Mouse (Mus musculus): ENCODE data around the gene Pld4. TPM values are rescaled to one million over a fixed set of nuclear protein-coding genes. Genes with fewer than 3 reads are reported as not detected.

Pld4 gene
- polyA plus RNA-seq, 3 experiments from 2014 or later, result 1.6 to 6.0 TPM; not detected in 1

DNA sequence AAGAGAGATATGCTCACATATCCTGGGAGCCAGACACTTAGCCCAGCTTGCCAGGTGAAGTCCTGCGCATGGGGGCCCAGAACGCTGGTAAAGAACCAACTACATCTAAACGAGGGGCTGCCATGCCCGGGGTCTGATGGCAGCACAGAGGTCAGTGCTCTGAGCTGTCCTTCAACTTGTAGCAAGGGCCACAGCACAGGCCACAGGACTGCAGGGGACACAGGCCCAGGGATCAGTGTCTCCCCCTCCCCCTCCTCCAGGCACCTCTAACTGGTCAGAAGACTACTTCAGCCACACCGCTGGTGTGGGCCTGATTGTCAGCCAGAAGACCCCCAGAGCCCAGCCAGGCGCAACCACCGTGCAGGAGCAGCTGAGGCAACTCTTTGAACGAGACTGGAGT is 7.7 kb downstream of the Pld4 start:
- no peak for ATAC-seq

DNA sequence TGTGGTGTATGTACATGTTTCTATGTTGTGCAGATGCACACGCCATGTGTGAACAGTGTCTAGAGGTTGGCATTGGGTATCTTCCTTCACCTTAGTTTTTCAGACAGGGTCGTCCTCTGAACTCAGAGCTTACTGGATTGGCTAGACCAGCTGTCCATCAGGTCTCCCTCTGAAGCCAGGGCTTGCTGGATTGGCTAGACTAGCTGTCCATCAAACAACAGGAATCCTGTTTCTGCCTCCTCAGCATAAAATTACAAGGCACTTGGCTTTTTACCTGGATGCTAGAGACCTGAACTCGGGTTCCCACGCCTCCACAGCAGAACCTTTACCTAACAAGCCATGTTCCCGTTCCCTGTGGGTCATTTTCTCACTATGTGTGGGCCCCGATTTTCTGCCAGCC is 8.6 kb downstream of the Pld4 start:
- ATAC-seq, result no peak

DNA sequence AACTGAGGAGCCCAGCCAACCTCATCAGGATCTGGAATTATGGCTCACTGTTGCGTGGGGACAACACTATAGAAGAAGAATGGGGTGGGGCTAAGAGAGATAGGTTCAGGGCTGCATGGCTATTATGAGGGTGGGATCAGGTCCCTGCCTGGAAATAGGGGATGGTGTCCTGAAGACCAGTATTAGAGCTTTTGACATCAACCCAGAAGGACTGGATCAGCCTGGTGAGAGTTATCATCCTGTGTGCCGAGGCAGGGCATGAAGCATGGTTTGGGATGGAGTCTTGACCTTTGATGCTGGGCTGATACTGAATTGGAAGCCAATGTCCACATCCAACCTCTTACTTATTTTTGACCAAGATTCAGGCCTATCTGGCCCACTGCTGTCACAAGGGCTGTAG is 9.3 kb downstream of the Pld4 start:
- ATAC-seq, result no peak

DNA sequence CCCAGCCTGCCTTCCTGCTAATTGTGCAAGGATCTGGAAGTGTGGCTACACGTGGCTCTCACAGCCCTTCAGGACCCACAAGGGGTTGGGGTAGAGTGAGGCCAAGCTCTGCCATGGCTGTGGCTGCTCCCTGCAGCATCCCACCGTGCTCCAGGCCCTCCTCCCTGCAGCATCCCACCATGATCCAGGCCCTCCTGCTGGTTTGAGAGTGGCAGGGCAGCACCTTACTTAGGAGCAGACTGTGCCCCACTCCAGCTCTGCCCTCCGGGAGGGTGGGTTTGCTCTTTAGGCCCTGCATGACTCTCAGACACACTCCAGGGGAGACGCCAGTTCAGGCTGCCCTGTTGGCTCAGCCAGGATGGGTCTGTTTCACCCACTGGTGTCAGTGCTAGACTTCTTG is 9.9 kb downstream of the Pld4 start:
- ATAC-seq, result no peak

DNA sequence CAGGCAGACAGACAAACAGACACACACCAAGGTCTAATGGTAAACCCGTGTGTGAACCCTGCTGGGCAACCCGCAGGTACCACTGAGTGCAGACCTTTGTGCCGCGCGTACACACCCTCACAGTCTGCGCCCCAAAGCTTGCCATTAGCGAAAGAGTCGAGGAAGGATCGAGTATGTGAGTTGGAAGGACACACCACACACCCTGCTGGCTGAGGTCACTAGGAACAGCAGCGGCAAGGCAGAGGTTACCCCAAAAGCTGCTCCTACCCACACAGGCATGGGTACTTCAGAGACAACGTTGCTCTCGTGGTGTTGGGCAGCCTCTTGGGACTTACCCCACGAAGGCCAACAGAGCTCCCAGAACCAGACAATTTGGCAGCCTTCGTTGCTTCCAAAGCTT is 11.9 kb downstream of the Pld4 start:
- no peak for ATAC-seq

DNA sequence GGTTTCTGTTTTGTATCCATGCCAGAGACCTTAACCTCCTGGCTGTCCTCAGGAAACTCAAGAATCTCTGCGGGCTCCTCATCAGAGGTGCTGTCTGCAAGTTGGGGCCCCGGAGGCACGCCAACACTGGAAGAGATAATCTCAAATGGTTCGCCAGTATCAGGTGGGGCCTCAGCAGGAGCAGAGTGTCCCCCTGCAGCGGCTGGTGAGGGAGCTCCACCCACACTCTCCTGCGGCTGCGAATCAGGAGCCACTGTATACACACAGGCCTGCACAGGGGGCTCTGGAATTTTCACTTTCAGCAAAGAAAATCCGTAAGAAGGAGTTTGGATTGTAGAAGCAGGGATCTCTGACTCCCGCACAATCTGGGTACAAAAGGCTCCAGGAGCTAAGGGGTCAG is 12.9 kb downstream of the Pld4 start:
- ATAC-seq, result no peak

DNA sequence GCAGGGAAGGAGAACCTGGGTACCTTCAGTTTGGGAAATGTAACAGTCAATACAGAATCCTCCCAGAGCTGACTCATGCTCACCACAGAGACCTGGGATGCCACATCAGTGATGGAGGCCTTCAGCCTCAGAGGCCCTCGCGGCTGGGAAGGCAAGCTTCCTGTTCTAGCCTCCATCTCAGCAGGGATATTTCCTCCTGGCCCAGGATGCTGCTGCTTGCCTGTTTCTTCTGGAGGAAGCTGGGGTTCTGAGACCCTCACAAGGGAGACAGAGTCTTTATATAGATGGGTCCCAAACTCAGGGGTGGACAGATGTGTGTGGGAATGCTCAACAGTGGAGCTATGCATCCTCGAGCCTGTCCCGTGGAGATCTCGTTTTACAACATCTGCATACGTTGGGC is 13.6 kb downstream of the Pld4 start:
- ATAC-seq, result no peak

DNA sequence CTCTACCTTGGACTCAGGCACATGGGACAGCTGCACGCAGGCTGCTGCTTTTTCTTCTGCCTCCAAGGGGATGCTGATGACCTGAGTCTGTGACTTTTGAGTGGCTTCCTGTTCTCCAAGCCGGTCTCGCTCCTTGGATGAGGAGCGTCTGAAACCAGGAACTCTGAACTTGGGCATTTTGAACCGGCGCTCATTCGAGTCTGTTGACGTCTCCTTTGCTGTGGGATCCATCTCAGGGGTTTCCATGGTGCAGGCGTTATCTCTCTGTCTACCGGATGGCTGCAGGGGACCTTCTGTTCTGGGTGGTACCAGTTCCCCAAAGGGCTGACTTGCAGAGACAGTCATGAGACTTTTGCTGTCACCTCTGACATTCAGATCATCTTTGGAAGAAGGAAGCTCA is 14.0 kb downstream of the Pld4 start:
- ATAC-seq, result no peak

DNA sequence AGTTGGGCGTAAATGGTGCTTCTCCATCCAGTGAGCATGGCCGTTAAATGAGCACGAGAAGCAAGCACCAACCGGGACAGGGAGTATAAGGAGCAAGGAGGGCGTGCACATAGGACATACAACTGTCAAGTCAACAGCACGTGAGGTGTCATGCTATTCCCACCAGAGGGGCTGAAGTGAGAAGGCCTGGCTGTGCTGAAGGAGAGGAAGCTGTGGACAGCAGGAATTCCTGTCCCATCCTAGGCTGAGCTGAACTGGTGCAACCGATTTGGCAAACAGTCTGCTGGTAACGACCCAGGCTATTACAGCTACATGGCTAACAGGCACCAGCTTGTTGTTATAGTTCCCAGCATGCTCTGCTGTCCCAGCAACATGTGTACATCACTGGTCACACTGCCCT is 30.6 kb downstream of the Pld4 start:
- no peak for ATAC-seq

DNA sequence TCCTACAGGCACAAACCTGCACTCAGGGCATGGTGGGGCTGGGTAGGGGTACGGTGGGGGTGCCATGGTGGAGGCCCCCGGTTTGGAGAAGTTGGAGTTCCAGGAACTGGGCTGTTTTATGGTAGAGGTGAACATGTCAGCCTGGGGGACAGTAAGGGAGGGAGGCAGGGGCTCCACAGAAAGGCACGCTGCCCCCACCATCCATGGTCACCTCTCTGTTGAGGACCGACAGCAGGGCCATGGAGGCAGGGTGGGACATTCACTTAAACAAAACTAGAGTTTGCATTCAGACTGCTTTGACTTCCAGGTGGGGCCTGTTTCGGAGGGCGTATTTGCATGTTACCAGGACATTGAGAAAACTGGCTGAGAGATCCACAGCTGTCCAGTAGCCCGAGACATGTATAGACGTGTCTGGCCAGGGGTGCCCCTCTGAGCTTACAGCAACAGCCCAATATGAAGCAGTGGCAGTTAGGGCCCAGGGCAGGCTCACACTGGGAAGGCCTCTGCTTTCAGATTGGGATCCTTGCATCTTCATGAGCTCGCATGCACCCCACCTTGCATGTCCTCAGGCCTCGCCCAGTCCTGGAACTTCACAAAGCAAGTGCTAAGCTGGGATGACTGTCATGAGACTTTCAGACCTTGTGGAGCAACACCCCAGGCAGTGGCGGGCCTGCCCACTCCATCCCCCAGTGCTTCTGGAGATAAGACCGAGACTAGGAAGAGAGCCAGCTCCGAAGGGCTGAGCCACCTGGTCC is 33.3 kb downstream of the Pld4 start:
- ATAC-seq, result no peak

DNA sequence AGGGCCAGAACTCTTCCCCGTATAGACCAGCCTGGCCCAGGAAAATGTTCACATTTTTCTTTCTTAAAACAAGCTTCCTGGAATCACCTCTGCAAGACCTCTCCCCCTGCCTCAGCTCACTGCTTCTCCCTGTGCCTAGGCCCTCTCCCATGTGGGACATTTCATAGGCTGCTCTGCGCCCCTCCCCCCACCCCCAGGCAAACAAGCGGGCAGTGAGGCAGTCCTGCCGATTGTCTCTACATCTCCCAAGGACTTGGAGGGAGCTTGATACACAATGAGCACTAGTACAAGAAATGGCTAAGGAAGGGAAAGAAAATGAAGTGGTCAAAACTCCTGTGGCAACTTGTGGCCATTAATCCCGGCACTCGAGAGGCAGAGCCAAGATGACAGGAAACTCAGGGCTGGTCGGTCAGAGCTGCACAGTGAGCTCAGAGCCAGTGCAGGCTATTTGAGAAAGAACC is 33.9 kb downstream of the Pld4 start:
- ATAC-seq, result no peak

DNA sequence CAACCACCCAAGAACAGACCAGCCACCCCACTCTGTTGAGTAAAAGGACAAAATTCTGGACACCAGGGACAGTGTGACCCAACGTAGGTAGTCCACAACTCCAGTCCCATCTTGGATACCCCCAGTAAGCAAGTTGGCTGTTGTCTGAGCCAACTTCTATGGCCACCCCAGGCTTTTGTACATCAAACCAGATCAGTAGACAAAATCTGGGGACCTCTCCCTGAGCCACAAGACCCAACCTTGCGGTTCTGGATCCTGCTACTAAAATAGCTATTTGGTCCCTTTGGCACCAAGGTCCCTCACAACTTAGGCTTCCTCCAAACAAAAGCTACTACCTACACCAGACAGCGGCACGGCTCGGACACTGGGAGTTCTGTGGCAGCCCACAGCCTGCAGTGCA is 34.5 kb downstream of the Pld4 start:
- ATAC-seq, result no peak

DNA sequence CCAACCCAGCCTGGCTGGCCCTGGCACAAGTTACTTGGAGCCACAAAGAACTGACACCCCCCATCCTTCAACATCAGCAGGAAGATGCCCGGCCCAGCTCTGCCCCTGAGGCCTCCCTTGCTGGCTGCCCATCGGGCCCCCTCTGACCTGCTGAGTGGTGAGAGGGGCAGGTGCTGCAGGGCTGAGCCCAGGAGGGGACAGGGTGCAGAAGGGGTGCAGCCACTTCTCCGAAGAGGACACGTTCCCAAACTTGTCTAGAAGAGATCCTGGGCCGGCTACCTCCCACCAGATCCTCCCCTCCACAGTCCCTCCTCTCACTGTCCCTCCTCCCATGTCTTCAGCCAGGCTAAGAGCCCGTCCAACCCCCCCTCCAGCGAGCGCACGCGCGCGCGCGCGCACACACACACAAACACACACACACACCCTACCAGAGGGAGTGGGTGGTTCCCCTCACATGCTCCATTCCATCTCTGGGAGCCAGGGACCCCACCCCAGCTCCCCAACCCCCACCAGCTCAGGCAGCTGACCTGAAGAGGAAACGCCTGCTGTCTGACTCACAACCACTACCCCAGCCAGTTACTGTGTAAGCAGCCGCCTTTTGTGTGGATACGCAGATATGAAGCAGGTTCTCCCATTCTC is 35.1 kb downstream of the Pld4 start:
- no peak for ATAC-seq

DNA sequence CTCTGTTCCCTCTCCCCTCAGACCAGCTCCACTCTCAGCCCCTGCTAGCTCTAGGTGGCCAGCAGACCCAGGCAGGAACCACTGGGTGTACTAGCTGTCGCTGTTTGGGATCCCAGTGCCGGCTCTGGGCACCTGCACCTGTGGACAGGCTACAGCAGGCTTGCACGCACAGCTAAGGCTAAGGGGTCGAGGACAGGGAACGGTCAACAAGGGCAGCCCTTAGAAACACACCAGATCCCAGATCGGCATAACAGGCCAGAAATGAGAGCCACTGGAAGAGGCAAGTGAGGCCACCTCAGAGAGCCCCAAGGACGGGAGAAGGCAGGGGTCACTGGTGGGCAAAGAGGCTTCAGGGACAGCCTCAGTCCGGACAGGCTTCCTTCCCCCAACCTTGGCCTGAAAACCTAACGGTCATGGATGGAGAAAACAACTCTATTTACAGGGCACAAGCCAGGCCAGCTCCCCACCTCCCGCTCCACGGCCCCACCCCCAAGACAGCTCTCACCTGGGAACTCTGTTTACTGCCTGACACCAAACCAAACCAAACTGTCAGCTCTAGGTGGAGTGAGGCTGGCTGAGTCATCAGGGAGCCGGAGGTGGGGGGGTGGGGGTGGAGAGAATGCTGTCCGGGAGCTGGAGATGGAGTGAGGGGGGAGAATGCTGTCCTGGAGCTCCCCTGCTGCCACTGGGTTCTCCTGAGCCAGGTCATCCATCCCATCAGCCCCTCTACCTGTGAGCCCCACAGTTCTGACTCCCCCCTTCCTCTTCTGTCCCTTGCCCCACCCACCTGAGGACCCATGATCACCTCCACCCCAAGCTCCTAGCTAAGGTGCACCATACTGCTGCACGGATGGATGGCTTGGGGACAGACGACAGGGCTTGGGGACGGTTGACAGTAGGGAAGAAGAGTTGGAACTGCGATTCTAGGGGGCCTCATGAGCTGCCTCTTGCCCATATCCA is 36.4 kb downstream of the Pld4 start:
- ATAC-seq, result no peak

DNA sequence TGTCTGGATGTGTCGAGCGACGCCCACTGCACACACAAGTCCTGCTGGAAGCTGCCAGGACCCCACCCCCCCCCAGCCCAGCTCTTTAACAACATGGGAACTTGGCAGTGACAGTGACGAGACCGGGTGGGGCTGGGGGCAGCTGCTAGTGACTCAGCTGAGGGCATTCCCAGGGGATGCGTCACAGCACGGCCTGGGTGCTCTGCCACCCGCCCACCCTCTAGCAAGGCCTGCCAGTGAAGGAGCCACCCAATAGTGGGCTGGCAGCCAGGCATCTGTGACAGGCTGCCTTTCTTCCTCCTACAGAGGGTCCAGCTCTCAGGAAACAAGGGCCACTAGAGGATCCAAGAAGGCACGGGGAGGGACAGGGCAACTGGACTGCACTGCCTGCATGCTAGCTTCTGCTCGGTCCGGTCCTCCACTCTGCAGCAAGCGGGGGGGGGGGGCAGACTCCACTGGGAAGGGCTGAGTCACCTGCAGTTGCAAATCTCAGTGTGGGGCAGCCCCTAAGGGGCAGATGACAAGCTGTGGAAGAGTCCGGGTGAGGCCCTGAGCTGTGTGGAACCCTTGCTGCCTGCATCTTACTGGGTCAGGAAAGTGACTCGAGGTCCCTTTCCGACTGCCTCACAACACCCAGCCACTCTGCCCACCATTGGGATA is 37.3 kb downstream of the Pld4 start:
- ATAC-seq, result no peak

DNA sequence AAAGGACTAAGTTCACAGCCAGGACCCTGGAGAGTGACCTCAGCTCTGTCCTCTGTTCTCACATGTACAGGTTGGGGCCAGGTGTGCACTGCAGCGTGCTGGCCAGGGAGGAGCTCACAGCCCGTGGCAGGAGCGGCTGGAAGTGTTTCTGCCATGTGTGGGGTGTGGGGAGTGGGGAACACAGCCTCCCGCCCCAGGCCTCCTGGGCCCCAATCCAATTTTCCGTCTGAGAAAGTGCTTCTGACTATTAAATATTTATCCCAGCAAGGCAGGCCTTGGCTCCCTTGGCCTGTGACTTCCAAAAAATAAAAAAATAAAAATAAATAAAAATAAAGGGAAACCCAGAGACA is 37.9 kb downstream of the Pld4 start:
- ATAC-seq, result no peak

DNA sequence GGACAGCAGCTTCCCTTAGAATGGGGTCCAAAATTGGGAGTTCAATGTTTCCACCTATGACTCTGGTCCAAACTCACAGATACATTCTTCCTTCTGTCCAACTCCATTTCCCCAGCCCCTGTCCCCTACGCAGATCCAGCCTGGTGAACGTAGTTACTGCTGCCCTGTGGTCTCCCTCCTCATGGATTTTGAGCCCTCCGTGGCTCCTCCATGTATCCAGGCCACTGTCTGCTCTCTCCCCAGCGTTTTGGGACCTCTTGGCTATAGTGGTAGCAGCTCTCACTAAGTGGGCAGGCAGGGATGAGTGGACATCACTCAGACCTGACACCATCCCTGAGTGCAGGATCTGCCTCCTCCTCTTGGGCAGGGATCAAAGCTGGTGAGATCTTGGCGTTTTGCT is 38.3 kb downstream of the Pld4 start:
- no peak for ATAC-seq

DNA sequence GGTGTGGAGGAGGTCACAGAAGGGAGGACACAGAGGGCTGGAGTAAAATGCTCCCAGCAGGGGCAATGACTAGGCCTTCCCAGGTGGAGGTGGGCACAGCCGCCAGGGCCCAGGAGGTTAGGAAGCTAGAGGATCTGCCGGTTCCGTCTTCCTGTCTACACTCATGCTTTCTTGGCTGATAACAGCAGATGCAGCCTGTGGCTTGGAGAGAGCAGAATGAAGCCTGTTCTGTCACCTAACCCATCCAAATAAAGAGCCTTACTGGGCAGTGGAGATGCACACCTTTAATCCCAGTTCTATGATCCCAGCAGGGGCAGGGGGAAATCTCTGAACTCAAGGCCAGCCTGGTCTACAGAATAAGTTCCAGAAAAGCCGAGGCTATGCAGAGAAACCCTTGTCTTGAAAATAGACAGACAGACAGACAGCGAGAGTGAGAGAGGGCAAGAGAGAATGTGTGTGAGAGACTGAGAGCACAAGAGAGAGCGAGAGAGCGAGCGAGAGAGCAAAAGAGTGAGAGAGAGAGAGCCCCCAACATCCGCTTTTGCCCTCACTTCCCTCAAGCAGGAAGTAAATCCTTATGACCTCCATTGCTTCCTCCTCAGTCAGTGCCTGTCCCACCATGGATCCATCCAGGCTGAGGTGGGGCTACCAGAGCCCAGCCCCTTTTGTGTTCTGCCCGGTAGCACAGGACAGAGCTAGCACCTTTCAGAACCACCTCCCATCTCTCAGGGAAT is 38.9 kb downstream of the Pld4 start:
- no peak for ATAC-seq

DNA sequence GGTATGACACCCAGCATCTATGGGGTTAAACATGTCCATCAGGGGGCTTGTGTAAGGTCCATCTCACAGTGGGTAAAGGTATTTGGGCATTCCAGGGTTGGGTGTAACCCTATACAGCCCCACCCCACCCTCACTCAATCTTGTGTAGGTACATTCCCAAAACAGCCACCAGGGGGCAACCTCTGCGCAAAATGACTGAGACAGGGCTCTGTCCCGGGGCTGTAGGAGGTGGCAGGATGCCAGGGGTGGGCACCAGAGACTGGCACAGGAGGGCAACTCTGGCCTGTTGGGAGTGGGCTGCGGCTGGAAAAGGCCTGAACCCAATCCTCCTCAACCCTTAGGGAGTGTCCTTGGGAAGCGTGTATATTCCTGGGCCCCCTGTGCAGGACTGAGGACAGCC is 40.0 kb downstream of the Pld4 start:
- peak; percentile 83 for ATAC-seq

DNA sequence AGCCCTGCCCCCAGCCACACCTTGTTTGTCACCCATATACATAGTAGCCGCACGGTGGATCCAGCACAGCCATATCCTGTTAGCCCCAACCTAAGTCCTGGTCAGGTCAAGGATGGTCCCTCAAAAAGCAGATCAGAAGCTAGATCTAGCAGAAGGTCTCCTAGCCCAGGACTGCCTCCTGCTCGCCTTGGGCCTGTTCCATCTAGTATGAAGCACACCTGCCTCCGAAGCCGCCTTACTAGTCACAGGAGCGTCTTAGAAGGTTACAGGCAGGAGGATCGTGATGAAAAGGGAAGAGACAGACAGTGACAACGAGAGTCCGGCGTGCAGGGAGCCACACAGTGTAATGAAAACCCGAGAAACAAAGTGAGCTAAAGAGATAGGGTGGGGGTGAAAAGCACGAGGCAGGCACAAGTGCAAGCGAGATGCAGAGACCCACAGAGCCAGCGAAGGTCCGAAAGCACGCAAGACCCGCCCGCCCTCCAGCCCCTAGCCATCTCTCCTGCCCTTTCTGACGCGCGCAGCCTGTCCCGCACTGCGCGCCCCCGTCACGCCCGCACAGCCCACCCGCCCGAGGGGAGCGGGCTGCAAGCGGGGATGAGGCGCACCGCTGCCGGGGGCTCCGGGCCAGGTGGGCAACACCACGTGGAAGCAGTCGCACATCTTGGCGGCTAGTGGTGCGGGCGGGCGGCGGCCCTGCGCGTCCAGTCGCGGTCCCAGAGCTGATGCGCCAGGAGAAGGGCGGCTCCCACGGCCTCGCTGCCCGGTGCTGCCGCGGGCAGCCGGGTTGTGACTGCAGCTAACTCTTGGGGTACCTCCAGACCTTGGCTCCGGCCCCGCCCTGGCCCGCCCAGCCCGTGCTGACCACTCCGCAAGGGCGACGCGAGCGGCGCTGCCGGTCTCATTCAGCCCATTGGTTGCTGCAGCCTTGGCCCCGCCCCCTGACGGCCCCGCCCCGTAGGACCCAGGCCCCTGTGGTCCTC is 41.7 kb downstream of the Pld4 start, which contains the start of gene Ahnak2:
Gene Ahnak2, minus strand, starts transcription at position 794 of the 983 bp plus-strand sequence.
- no peak for ATAC-seq

DNA sequence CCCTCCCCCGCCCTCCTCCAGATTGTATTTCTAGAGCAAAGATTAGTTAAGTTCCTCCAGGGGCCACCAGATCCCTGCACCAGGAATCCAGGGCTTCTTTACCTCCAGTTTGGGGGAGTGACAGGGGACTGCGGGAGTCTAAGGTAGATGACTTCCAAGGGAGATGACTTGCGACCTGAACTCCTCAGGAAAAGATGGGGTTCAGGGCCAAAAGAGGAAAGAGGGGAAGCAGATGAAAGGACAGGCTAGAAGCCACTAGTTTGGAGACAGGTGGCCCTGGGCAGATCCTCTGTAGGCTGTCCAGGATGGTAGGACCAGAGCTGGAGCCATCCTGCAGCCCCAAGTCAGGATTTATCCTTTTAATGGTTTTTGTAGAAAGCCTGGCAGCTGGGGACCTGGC is 42.5 kb downstream of the Pld4 start:
- no peak for ATAC-seq
